Mouse (Mus musculus) CD4-positive, CD25-positive, alpha-beta regulatory T cell, adult 2 months (primary cell): ENCODE results near the gene Gtf2a2.

ENCODE experiments used
- DNase-seq: peaks from one replicate; pipeline ENCODE4 v3.0.0-alpha.2; 2012; ENCODE audit warnings: low read depth, low spot score

Gene Gtf2a2

DNA sequence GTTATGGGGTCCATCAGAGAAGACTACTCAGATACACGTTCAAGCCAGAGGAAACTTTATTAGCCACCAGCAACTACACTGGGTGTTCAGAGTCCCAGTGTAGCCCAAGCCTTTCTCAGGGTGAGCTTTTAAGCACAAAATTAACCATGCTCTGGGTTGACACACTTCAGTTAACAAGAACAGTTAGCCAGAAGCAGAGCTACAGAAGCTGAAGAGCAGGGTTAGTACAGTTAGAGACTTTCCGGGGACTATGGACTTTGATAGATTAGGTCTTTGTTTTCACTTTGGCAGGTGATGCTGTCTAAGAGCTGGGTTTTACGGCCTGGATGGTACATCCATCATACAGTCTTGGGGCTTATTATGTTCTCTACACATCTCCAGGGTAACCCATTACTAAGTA lies 40.4 kb downstream of the Gtf2a2 start:
- DNase-seq = no peak

DNA sequence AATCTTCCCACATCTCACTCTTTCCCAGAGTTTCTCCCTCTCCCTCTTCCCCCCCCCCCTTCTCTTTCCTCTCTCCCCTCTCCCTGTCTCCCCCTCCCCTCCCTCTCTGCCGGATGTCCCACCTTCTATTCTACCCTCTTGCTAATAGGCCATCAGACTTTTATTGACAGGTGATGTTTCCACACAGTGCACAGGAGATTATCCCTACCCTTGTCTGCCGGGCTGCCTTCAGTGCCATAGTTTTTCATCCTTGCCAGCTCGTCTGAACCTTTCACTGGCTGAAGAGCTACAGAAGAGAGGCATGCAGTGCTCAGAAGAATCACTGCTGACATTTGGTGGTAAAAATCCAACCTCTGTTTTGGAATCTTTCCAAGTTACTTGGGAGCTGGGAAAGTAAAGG lies 41.1 kb downstream of the Gtf2a2 start:
- no peak for DNase-seq

DNA sequence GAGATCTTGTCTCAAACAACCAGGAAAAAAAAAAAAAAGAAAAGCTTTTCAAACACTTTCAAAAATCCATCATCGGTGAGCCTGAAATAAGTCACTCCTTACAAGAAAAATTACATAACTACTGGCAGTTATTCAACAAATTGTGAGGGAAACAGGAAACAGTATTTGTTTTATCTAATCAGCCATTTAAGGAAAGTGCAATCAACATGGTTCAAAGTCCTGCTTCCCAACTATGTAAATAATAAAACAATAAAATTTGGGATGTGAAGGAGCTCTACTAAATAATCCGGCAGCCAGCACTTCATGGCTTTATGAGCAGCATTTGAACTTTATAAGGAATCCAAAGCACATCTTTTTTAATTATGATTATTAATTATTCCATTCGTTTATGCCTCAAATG lies 49.7 kb downstream of the Gtf2a2 start:
- DNase-seq = no peak

DNA sequence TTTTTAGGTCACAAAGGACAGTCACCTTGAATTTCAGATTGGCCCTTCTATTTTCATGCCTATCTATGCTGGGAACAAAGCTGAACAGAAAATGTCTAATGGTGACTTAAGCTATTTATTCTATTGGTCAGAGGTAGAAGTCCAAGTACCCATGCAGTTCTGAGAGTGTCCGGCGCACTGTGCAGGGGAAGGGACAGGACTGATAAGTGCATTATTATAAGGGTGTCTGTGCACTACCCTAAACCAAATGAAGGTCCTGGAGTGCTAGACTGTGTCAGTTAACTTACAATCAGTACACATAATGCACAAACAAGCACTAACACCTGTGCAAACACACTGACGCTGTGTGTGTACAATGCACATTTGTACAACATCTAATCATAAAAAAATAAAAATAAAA lies 55.1 kb downstream of the Gtf2a2 start:
- DNase-seq = no peak

DNA sequence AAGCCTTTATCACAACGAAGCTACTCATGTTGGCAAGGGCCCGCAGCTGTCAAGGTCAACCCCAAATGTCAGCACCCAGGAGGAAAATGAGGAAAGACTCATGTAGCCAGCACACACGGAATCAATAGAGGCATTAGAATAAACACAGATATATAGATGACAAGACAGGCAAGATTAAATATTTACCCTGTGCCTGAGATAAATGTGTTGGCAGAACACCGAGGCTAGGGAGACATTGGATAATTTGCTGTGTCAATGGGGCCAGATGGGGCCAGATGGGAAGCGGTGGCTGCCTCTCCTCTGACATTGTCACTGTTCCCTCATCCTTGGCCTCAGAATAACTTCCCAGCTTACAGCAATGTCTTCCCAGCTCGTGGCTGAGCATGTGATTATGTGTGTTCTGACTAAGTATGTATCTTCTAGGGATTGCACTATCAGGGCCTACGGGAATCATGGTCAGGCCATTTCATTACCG lies 57.6 kb downstream of the Gtf2a2 start:
- DNase-seq = no peak

DNA sequence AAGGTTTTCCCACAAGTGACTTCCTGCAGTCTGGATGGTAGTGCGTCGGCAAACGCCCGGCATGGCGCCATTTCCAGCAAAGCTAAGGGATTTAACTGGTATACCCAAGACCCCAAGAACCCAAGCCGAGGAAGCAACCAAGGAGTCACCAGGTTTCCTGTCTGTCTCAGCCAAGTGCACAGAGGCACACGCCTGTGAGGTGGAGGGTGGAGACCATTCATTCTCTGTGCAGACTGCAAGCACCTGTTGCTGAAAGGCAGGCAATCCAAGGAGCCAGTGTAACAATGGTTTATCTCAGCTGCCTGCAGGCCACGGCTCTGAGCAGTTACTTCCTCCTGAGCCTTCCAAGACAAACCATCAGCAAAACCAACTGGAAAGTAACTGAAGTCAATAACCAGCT lies 60.0 kb downstream of the Gtf2a2 start:
- DNase-seq = no peak
